Mouse (Mus musculus) brain, embryonic 18.5 days (tissue): ENCODE measurements around the gene Sgpp2.

Source experiments
- DNase-seq: peaks from one replicate; pipeline ENCODE4 v3.0.0-alpha.2; 2012; ENCODE audit warnings: low read depth, low spot score

Sgpp2 gene

GRCm38 (mm10) chr1:78399755-78400154 is 89.6 kb downstream of the Sgpp2 start:
- DNase-seq, result no peak

DNA sequence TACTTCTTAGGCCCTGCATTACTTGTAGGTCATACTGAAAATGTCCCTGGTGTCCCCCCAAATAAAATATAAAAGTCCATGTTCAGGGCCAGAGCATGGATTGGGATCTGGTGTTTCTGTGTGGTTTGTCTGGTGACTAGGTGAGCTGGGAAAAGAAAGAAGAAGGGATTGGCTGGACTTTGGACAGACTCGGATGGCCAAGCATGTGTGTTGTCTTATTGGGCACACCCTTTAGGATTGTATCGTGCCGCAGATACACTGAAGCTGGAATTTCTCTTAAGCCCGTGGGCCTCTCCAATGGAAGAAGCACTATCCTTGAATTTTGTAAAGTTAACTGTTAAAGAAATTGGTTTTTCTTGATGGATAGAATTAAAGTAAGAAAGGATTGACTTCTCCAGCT is 91.3 kb downstream of the Sgpp2 start:
- DNase-seq, result no peak

- DNase-seq, result no peak
These were observed 99.3 kb downstream of the Sgpp2 start for GRCm38 (mm10) chr1:78409396-78409795.

GRCm38 (mm10) chr1:78412668-78413067 is 102.5 kb downstream of the Sgpp2 start:
- no peak for DNase-seq

GRCm38 (mm10) chr1:78414421-78414820 is 104.3 kb downstream of the Sgpp2 start:
- DNase-seq, result no peak

DNA sequence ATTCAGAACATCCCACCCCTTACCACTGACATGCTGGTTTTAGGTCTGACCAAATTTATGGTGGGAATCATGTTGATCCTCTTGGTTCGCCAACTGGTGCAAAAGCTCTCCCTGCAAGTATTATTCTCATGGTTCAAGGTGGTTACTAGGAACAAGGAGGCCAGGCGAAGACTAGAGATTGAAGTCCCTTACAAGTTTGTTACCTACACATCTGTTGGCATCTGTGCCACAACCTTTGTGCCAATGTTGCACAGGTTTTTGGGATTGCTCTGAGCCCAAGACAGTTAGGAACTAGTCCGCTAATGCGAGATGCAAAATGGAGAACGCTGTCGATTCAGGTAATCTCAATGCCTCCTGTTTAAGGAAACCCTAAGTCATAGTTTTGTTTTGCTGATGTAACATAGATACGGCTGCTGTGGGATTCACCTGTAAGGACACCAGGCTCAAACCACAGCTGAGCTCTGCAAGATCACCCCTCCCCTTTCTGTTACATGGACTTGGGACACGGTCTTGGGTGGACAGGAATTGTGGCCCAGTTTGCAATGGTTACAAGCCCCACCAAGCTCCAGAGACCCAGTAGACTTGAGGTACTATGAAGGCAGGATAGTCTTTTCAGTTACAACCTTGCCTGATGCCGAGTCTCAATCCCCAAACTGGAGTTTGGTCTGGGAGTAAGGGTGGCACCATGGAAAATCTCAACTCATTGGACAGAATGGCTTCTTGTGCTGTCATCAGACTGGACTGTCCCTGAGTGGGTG is 107.2 kb downstream of the Sgpp2 start:
- no peak for DNase-seq

- no peak for DNase-seq
These were observed 109.4 kb downstream of the Sgpp2 start for GRCm38 (mm10) chr1:78419593-78419992.

- DNase-seq, result no peak
These were observed 110.1 kb downstream of the Sgpp2 start for GRCm38 (mm10) chr1:78420271-78420670.

- DNase-seq, result no peak
These were observed 111.6 kb downstream of the Sgpp2 start for GRCm38 (mm10) chr1:78421749-78422148.

DNA sequence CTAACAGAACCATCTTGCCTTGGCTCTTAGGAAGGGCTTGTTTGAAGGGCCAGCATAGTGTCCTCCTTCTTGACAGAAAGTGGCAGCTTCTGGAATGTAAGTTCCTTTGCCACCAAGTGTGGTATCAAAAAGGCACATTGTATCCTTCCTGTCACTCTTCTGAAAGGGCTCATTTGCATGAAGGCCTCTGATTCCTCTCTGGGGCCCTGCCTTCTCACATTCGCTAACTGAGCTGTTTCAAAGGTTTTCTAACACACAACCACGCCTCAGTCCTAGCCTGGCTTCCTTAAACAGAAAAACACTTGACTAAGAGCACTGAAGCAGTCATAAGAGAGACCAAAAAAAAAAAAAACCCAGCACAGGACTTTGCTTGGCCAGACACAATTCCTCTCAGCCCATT is 112.4 kb downstream of the Sgpp2 start:
- no peak for DNase-seq

DNA sequence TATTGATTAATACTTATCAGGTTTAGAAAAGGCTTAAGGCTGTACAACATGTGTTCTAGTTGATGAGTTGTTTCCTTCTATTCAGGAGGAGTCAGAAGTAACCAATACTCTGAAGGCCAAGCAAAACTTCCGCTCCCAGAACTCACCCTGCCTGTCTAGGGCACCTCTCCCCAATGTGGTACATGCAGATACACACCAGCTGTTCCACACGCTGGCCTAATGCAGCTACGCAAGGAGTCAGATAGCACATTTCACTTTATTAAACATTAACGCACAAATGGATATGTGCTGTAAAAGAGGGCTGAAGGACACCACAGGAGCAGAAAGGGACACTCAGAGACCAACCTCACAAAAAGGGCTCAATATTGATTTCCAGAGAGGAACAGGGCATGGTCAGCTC is 114.7 kb downstream of the Sgpp2 start:
- no peak for DNase-seq

DNA sequence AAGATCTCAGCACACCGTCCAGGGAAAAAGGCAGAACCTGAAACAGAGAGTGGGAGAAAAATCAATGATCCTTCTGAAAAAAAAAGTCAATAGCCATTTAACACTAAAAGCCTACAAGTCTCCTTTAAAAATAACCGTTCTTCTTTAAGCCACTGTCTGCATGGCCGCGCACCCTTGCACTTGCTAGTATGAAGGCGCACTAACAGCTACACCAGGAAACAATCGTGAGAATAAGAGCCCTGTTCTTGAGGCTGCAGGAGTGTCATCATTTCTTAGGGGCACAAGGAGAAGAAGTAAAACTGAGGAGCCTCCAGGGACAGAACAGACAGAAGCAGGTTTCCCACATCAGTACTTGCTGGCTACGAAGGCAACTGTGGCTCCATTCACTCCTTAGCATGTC is 115.2 kb downstream of the Sgpp2 start:
- DNase-seq, result no peak

DNA sequence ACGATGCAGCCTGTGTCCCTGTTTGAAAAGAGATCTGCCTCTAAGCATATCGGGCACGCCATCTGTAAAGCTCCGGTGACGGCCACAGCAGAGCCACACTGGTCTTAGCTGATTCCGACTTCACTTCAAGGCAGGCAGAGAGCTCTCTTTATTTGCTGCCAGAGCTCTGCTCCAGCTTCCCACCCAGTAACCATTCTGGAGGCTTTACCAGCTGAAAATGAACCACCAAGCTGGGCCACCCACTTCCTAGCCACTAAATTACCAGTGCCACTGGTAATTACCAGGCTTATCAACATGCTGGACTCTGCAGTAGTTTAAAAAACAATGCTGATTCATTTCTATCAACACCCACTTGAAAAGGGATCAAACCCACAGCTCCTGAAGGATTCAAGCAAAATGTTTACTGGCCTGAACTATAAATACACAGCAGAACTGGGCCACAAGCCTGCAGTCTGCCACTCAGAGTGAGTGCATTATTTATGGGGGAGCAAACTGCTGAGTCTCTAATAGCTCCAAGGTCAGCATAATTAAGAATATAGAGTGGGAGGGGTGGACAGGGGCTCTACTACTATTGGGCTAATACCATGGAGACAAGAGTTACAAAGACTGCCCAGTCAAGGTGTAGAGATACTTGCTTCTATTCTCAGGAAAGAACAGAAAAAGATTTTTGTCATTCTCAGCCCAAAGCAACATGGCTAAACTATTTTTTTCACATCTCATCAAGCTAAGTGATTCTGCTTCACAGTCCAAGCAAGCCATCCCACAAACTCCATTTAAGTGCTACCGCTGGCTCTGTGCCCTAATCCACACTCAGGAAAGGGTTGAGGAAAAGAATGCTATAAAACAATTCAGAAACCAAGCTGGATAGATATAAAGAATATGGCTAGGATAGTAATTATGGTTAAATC is 115.9 kb downstream of the Sgpp2 start:
- no peak for DNase-seq

GRCm38 (mm10) chr1:78426841-78427240 is 116.7 kb downstream of the Sgpp2 start:
- DNase-seq, result no peak

- DNase-seq, result no peak
These were observed 118.7 kb downstream of the Sgpp2 start for GRCm38 (mm10) chr1:78428851-78429250.

GRCm38 (mm10) chr1:78433472-78433871 is 123.3 kb downstream of the Sgpp2 start:
- DNase-seq, result no peak

GRCm38 (mm10) chr1:78435967-78436366 is 125.8 kb downstream of the Sgpp2 start:
- no peak for DNase-seq

DNA sequence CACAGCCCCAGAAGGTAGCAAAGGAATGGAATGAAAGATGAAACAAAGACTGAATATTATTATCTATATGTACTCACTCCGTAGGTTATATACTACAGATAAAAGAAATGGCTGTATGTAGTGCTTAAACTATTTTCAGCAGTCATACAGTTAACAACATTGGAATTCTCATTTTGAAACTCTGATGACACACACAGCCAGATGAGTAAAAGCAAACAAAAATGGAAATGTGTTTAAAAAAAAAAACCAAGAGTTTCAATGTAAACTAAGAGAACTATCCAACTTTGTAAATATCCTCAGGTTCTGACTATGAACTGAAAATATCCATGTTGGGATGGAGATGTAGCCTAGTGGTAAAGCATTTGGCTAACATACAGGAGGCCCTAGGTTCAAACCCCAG is 126.3 kb downstream of the Sgpp2 start:
- no peak for DNase-seq

- DNase-seq, result no peak
These were observed 127.0 kb downstream of the Sgpp2 start for GRCm38 (mm10) chr1:78437150-78437549.

- no peak for DNase-seq
These were observed 130.6 kb downstream of the Sgpp2 start for GRCm38 (mm10) chr1:78440716-78441115.

DNA sequence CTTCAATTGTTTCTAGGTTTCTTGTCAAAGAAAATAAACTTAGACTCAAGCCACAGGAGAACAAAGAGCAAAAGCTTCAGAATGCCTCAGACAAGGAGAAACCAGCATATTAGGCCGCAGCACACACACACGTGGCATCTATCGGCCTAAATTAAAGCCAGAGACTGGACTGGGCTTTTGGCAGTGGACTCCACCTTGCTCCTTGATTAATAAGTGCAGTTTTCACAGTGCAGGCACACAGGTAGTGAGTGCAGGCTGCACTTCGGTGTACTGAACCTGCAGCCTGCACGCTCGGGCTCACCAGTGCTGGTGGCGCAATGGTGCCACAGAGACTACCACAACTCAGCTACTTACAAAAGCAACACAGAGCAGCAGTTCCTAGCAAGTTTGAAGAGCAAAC is 132.9 kb downstream of the Sgpp2 start:
- no peak for DNase-seq

GRCm38 (mm10) chr1:78446232-78446631 is 136.1 kb downstream of the Sgpp2 start:
- DNase-seq, result no peak

DNA sequence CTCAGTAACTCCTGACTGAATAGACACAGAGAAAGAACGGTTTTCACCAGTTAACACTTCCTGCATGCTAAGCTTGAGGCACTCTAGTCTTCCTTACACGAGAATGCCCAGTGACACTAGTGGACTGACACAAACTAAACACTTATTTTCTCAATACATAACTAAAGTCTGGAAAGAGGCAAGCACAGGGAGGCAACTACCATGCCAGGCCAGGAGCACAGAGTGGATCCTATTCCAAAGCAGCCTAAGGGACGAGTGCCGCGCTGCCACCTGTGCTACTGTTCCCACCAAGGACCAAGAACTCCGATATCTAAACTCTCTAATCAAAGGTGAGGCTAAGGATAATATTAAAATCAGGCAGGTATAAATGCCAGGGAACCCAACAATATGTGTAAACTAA is 136.6 kb downstream of the Sgpp2 start:
- no peak for DNase-seq
